Mouse (Mus musculus): ENCODE data around the gene Ccnyl1.
"Not testable (repeated sequence)": the region's sequence is repeated elsewhere in the genome, so short reads cannot be mapped to it uniquely, and the experiment has no call there.

Gene Ccnyl1

GRCm38 (mm10) chr1:64690213-64691013 lies at the start of gene Ccnyl1:
Gene Ccnyl1, plus strand, starts transcription at chr1:64690455.
- peak; percentile 98 for DNase-seq

- DNase-seq, result no peak
Measured at GRCm38 (mm10) chr1:64641069-64641468, 49.2 kb upstream of the Ccnyl1 start.

- not testable (repeated sequence) for DNase-seq
Measured at GRCm38 (mm10) chr1:64642541-64642940, 47.7 kb upstream of the Ccnyl1 start.

- no peak for DNase-seq
Measured at GRCm38 (mm10) chr1:64644513-64644912, 45.7 kb upstream of the Ccnyl1 start.

GRCm38 (mm10) chr1:64649362-64650124 lies 40.7 kb upstream of the Ccnyl1 start:
- DNase-seq, result no peak

GRCm38 (mm10) chr1:64653701-64654100 lies 36.6 kb upstream of the Ccnyl1 start:
- no peak for DNase-seq

- no peak for DNase-seq
Measured at GRCm38 (mm10) chr1:64655415-64655814, 34.8 kb upstream of the Ccnyl1 start.

GRCm38 (mm10) chr1:64656423-64657129 lies 33.7 kb upstream of the Ccnyl1 start:
- no peak for DNase-seq

- DNase-seq, result peak; percentile 1
Measured at GRCm38 (mm10) chr1:64658876-64659275, 31.4 kb upstream of the Ccnyl1 start.

GRCm38 (mm10) chr1:64667111-64667633 lies 23.1 kb upstream of the Ccnyl1 start:
- DNase-seq, result no peak

GRCm38 (mm10) chr1:64669451-64669850 lies 20.8 kb upstream of the Ccnyl1 start:
- no peak for DNase-seq

GRCm38 (mm10) chr1:64673931-64674330 lies 16.3 kb upstream of the Ccnyl1 start:
- no peak for DNase-seq

- DNase-seq, result no peak
Measured at GRCm38 (mm10) chr1:64676060-64676839, 14.0 kb upstream of the Ccnyl1 start.

GRCm38 (mm10) chr1:64681499-64681898 lies 8.8 kb upstream of the Ccnyl1 start:
- DNase-seq, result no peak

GRCm38 (mm10) chr1:64683039-64683438 lies 7.2 kb upstream of the Ccnyl1 start:
- no peak for DNase-seq

GRCm38 (mm10) chr1:64684440-64684839 lies 5.8 kb upstream of the Ccnyl1 start:
- no peak for DNase-seq

- no peak for DNase-seq
Measured at GRCm38 (mm10) chr1:64688046-64688445, 2.2 kb upstream of the Ccnyl1 start.

- DNase-seq, result no peak
Measured at GRCm38 (mm10) chr1:64689561-64690212, 568 bp upstream of the Ccnyl1 start.

- DNase-seq, result peak; percentile 38
Measured at GRCm38 (mm10) chr1:64691121-64691551, 881 bp downstream of the Ccnyl1 start.

- DNase-seq, result no peak
Measured at GRCm38 (mm10) chr1:64691581-64691980, 1.3 kb downstream of the Ccnyl1 start.

- DNase-seq, result no peak
Measured at GRCm38 (mm10) chr1:64695156-64695555, 4.9 kb downstream of the Ccnyl1 start.

GRCm38 (mm10) chr1:64701780-64702179 lies 11.5 kb downstream of the Ccnyl1 start:
- no peak for DNase-seq
